ENCODE assay signal across 8 mouse cellular contexts in genomic region chr8:13562118-13562517, GRCm38 (mm10). TPM values are rescaled to one million over a fixed set of nuclear protein-coding genes. Genes with fewer than 3 reads are reported as not detected.
DNase-seq lines count a peak whose midpoint lies in the region; ATAC-seq and TF ChIP-seq lines count a peak whose summit lies in the region.

Gene 1700029H14Rik, minus strand, starts transcription at chr8:13562461.

- intact Hi-C loops in left cerebral cortex, postnatal 4 days (cut with DNase I) = no loop called here
- intact Hi-C loops in heart, postnatal 36 days (cut with DNase I) = no loop called here
- intact Hi-C loops in left cerebral cortex, postnatal 25 days (cut with DNase I) = no loop called here

- DNase-seq in left cerebral cortex, postnatal 4 days = peak; percentile 10
- DNase-seq in left cerebral cortex, adult 18-20 months (ENCODE audit: low spot score in 2 of 2) = no peak
- peak; percentile 1 for DNase-seq in brain, embryonic 14.5 days (ENCODE audit: low read depth)
- peak; percentile 13 to 21 for DNase-seq in heart, postnatal 36 days
- no peak for DNase-seq in left cerebral cortex, postnatal 25 days (ENCODE audit: low spot score in 2 of 2)
- DNase-seq in right cerebral cortex, postnatal 36 days (ENCODE audit: low spot score in 2 of 2) = no peak
- DNase-seq in spleen, postnatal 10 days (ENCODE audit: low spot score in 2 of 2) = no peak

- no peak for TF ChIP-seq POLR2A in brain, embryonic 14.5 days (IDR thresholded peaks at IDR 0.05; ENCODE audit: borderline replicate concordance, extremely low read depth, insufficient read depth, insufficient read length, poor library complexity, severe bottlenecking)

- no peak for TF ChIP-seq CTCF in brain, embryonic 14.5 days (IDR thresholded peaks at IDR 0.05; ENCODE audit: borderline replicate concordance, extremely low read depth, insufficient read depth, insufficient read length)

- peak; percentile 73 for ATAC-seq in megakaryocyte progenitor cell, adult 5-6 weeks (replicated peaks; ENCODE audit: poor library complexity)

RNA-seq across cellular contexts. Expression of gene 1700029H14Rik, which starts in this region (rescaled TPM):
- not detected for total RNA-seq in left cerebral cortex, postnatal 4 days (2021)
- total RNA-seq in left cerebral cortex, adult 18-20 months (2021) = not detected
- polyA plus RNA-seq in brain, embryonic 14.5 days (2012; rRNA removed) = not detected in 2 replicates
- total RNA-seq in heart, postnatal 36 days (2021) = not detected
- 0.17 TPM in 1 of 2 replicates, not detected in the other for total RNA-seq in megakaryocyte progenitor cell, adult 5-6 weeks (2015)
- not detected in 2 replicates for total RNA-seq in megakaryocyte progenitor cell, adult 5-6 weeks (2017)
- total RNA-seq in left cerebral cortex, postnatal 25 days (2021) = not detected

Comparison
In these comparisons a context has a peak if more than half of its experiments do, and no peak if none do; other contexts are left out.
1. Peak in DNase-seq in left cerebral cortex, postnatal 4 days; RNA of the gene not detected or under 1 TPM.
2. Peak in DNase-seq in brain, embryonic 14.5 days; RNA of the gene not detected or under 1 TPM.
3. Peak in DNase-seq in heart, postnatal 36 days; RNA of the gene not detected or under 1 TPM.
4. Peak in ATAC-seq in megakaryocyte progenitor cell, adult 5-6 weeks; RNA of the gene not detected or under 1 TPM.